Mouse (Mus musculus): ENCODE data around the gene Igsf8. TPM values are rescaled to one million over a fixed set of nuclear protein-coding genes. Genes with fewer than 3 reads are reported as not detected.
"Not testable (repeated sequence)": the region's sequence is repeated elsewhere in the genome, so short reads cannot be mapped to it uniquely, and the experiment has no call there.

Gene Igsf8
- polyA plus RNA-seq, 1 experiment from 2014 or later: 169 TPM

- H3K27ac ChIP-seq: peak overlapping the region; percentile 21; the same call in 1 of the 2 replicates
These were observed 20.3 kb upstream of the Igsf8 start for GRCm38 (mm10) chr1:172240945-172241708.

GRCm38 (mm10) chr1:172242401-172242800 is 19.0 kb upstream of the Igsf8 start:
- Histone ChIP-seq H3K4me2 (no peak overlapping the region), H3K4me1 (peaks cover 42% of the 10 kb centered on the region), H3K27ac (peak overlapping the region; percentile 74; the same call in 1 of the 2 replicates), H3K9ac (no peak overlapping the region), H3K4me3 (no peak overlapping the region), H3K9me3 (replicated peaks) (no peaks in the 10 kb centered on the region), H3K36me3 (ENCODE audit: poor library complexity, severe bottlenecking) (no peaks in the 10 kb centered on the region), H3K27me3 (0 out of 2 replicates have a peak, but pooled peaks cover 3% of the 10 kb centered on the region)
- 10% methylated on average over 2 of the region's 2 CpGs for WGBS
- ATAC-seq: peak; percentile 95

More at GRCm38 (mm10) chr1:172240945-172241708, 20.3 kb upstream of the Igsf8 start:
- Histone ChIP-seq H3K4me3 (no peak overlapping the region), H3K4me1 (peaks cover 41% of the 10 kb centered on the region), H3K36me3 (ENCODE audit: poor library complexity, severe bottlenecking) (no peaks in the 10 kb centered on the region), H3K9ac (no peak overlapping the region), H3K27me3 (0 out of 2 replicates have a peak, but pooled peaks cover 3% of the 10 kb centered on the region), H3K4me2 (no peak overlapping the region), H3K9me3 (replicated peaks) (no peaks in the 10 kb centered on the region)
- 25% methylated on average over 6 of the region's 6 CpGs for WGBS
- ATAC-seq: no peak

GRCm38 (mm10) chr1:172243547-172244205 is 17.8 kb upstream of the Igsf8 start:
- peak overlapping the region; percentile 25 for H3K4me2 ChIP-seq
- no peaks in the 10 kb centered on the region for H3K36me3 ChIP-seq (ENCODE audit: poor library complexity, severe bottlenecking)
- peaks cover 44% of the 10 kb centered on the region for H3K4me1 ChIP-seq
- no peak overlapping the region for H3K4me3 ChIP-seq
- ATAC-seq: no peak
- no peak overlapping the region for H3K9ac ChIP-seq
- H3K27ac ChIP-seq: peak overlapping the region; percentile 74; the same call in 1 of the 2 replicates
- H3K9me3 ChIP-seq (replicated peaks): no peaks in the 10 kb centered on the region
- H3K27me3 ChIP-seq: 0 out of 2 replicates have a peak, but pooled peaks cover 3% of the 10 kb centered on the region
- 41% methylated on average over 16 of the region's 16 CpGs for WGBS

- Histone ChIP-seq H3K4me2 (peak overlapping the region; percentile 25; the same call in 1 of the 2 replicates), H3K4me1 (peaks cover 44% of the 10 kb centered on the region)
- H3K36me3 ChIP-seq (ENCODE audit: poor library complexity, severe bottlenecking); H3K4me3 ChIP-seq; H3K9ac ChIP-seq; H3K27ac ChIP-seq; H3K9me3 ChIP-seq (replicated peaks); H3K27me3 ChIP-seq; ATAC-seq: not testable (repeated sequence)
- 59% methylated on average over 23 of the region's 23 CpGs for WGBS
These were observed 16.8 kb upstream of the Igsf8 start for GRCm38 (mm10) chr1:172244645-172245044.

GRCm38 (mm10) chr1:172247216-172247615 is 14.2 kb upstream of the Igsf8 start:
- WGBS: 70% methylated on average over 4 of the region's 4 CpGs
- Histone ChIP-seq H3K4me2 (no peak overlapping the region), H3K36me3 (ENCODE audit: poor library complexity, severe bottlenecking) (no peaks in the 10 kb centered on the region), H3K4me3 (no peak overlapping the region), H3K9ac (no peak overlapping the region), H3K4me1 (peaks cover 29% of the 10 kb centered on the region), H3K27ac (no peak overlapping the region), H3K9me3 (replicated peaks) (no peaks in the 10 kb centered on the region), H3K27me3 (0 out of 2 replicates have a peak, but pooled peaks cover 3% of the 10 kb centered on the region)
- no peak for ATAC-seq

GRCm38 (mm10) chr1:172247679-172248078 is 13.8 kb upstream of the Igsf8 start:
- Histone ChIP-seq H3K27ac (no peak overlapping the region; the same call in 1 of the 2 replicates), H3K9me3 (replicated peaks) (no peaks in the 10 kb centered on the region), H3K27me3 (0 out of 2 replicates have a peak, but pooled peaks cover 3% of the 10 kb centered on the region), H3K9ac (no peak overlapping the region), H3K4me3 (no peak overlapping the region), H3K4me2 (no peak overlapping the region), H3K36me3 (ENCODE audit: poor library complexity, severe bottlenecking) (no peaks in the 10 kb centered on the region), H3K4me1 (peaks cover 25% of the 10 kb centered on the region)
- ATAC-seq: peak; percentile 78
- 34% methylated on average over 2 of the region's 2 CpGs for WGBS

GRCm38 (mm10) chr1:172258314-172258713 is 3.1 kb upstream of the Igsf8 start, which contains the start of gene Atp1a4:
TSS of gene Atp1a4 (minus strand) at chr1:172258414.
- H3K27ac ChIP-seq: no peak within 1 kb of the TSS
- H3K4me2 ChIP-seq: no peak within 1 kb of the TSS
- ATAC-seq: no peak
- peaks cover 10% of the 10 kb centered on the region for H3K4me1 ChIP-seq
- no peak within 1 kb of the TSS for H3K9ac ChIP-seq
- WGBS: 88% methylated on average over 6 of the region's 6 CpGs
- H3K36me3 ChIP-seq (ENCODE audit: poor library complexity, severe bottlenecking): no peaks in the 10 kb centered on the region
- no peaks in the 10 kb centered on the region for H3K27me3 ChIP-seq
- no peaks in the 10 kb centered on the region for H3K9me3 ChIP-seq (replicated peaks)
- no peak within 1 kb of the TSS for H3K4me3 ChIP-seq

GRCm38 (mm10) chr1:172271208-172271607 is 9.8 kb downstream of the Igsf8 start:
- Histone ChIP-seq H3K9ac (no peak overlapping the region), H3K4me2 (no peak overlapping the region), H3K27ac (0 out of 2 replicates have a peak overlapping the region, but pooled peaks have one; percentile 33), H3K4me3 (no peak overlapping the region), H3K4me1 (peaks cover 11% of the 10 kb centered on the region), H3K36me3 (ENCODE audit: poor library complexity, severe bottlenecking) (no peaks in the 10 kb centered on the region), H3K27me3 (no peaks in the 10 kb centered on the region), H3K9me3 (replicated peaks) (no peaks in the 10 kb centered on the region)
- 59% methylated on average over 3 of the region's 3 CpGs for WGBS
- peak; percentile 41; the same call in 1 of the 2 replicates for ATAC-seq

GRCm38 (mm10) chr1:172271765-172272164 is 10.3 kb downstream of the Igsf8 start:
- H3K9ac ChIP-seq: no peak overlapping the region
- no peaks in the 10 kb centered on the region for H3K36me3 ChIP-seq (ENCODE audit: poor library complexity, severe bottlenecking)
- peaks cover 11% of the 10 kb centered on the region for H3K4me1 ChIP-seq
- H3K27me3 ChIP-seq: no peaks in the 10 kb centered on the region
- 0 out of 2 replicates have a peak overlapping the region, but pooled peaks have one; percentile 2 for H3K27ac ChIP-seq
- no peak overlapping the region for H3K4me3 ChIP-seq
- H3K9me3 ChIP-seq (replicated peaks): no peaks in the 10 kb centered on the region
- peak; percentile 92 for ATAC-seq
- H3K4me2 ChIP-seq: no peak overlapping the region
- 29% methylated on average over 10 of the region's 10 CpGs for WGBS

- Histone ChIP-seq H3K27ac (no peak overlapping the region), H3K9ac (no peak overlapping the region), H3K4me3 (no peak overlapping the region), H3K9me3 (replicated peaks) (no peaks in the 10 kb centered on the region), H3K4me1 (peaks cover 11% of the 10 kb centered on the region), H3K4me2 (no peak overlapping the region), H3K36me3 (ENCODE audit: poor library complexity, severe bottlenecking) (no peaks in the 10 kb centered on the region), H3K27me3 (no peaks in the 10 kb centered on the region)
- no peak for ATAC-seq
- 93% methylated on average over 6 of the region's 6 CpGs for WGBS
These were observed 11.9 kb downstream of the Igsf8 start for GRCm38 (mm10) chr1:172273386-172273785.

GRCm38 (mm10) chr1:172274116-172274515 is 12.7 kb downstream of the Igsf8 start:
- 63% methylated on average over 5 of the region's 5 CpGs for WGBS
- no peaks in the 10 kb centered on the region for H3K36me3 ChIP-seq (ENCODE audit: poor library complexity, severe bottlenecking)
- H3K27ac ChIP-seq: no peak overlapping the region
- H3K4me2 ChIP-seq: no peak overlapping the region
- peaks cover 11% of the 10 kb centered on the region for H3K4me1 ChIP-seq
- H3K9ac ChIP-seq: no peak overlapping the region
- H3K4me3 ChIP-seq: no peak overlapping the region
- H3K27me3 ChIP-seq: no peaks in the 10 kb centered on the region
- H3K9me3 ChIP-seq (replicated peaks): no peaks in the 10 kb centered on the region
- ATAC-seq: no peak

GRCm38 (mm10) chr1:172274547-172274946 is 13.1 kb downstream of the Igsf8 start:
- Histone ChIP-seq H3K27ac (no peak overlapping the region), H3K36me3 (ENCODE audit: poor library complexity, severe bottlenecking) (no peaks in the 10 kb centered on the region), H3K9me3 (replicated peaks) (no peaks in the 10 kb centered on the region), H3K4me1 (peaks cover 11% of the 10 kb centered on the region), H3K4me3 (no peak overlapping the region), H3K9ac (no peak overlapping the region), H3K4me2 (no peak overlapping the region), H3K27me3 (no peaks in the 10 kb centered on the region)
- WGBS: 79% methylated on average over 5 of the region's 5 CpGs
- ATAC-seq: no peak

Measured in forebrain, embryonic 13.5 days (tissue).